Mouse (Mus musculus): ENCODE data around the gene Psmd6. TPM values are rescaled to one million over a fixed set of nuclear protein-coding genes. Genes with fewer than 3 reads are reported as not detected.

The Psmd6 gene
- total and polyA plus RNA-seq, 3 experiments, result 129 to 307 (median 244) TPM

- peaks cover 0 to 4% of the 10 kb centered on the region in 2 experiments for H3K36me3 ChIP-seq (replicated peaks in 1 of 2; ENCODE audit: control insufficient read depth in 1 of 2, insufficient read depth in 1 of 2, low read length in 1 of 2)
- H3K4me1 ChIP-seq (ENCODE audit: control insufficient read depth in 1 of 2, insufficient read depth in 2 of 2), result peaks cover 10 to 61% of the 10 kb centered on the region in 2 experiments; a peak in 3 of 4 replicates
- H3K79me2 ChIP-seq (replicated peaks; ENCODE audit: control insufficient read depth, extremely low read depth, insufficient read depth, poor library complexity, severe bottlenecking), result no peaks in the 10 kb centered on the region
- no peaks in the 10 kb centered on the region for H3K27me3 ChIP-seq (replicated peaks)
- no peak overlapping the region for H3K4me3 ChIP-seq (replicated peaks in 1 of 3; ENCODE audit: low read depth in 2 of 3, low read length in 2 of 3, poor library complexity in 1 of 3)
- H3K9me3 ChIP-seq (replicated peaks; ENCODE audit: low read length), result no peaks in the 10 kb centered on the region
- in situ Hi-C loops (cut with MboI; ENCODE audit: low pct_ligation_motif_present, low pct_unique_long_range_greater_than_20kb, low sequenced_read_pairs) (no loop called here), dilution Hi-C loops (cut with MboI; ENCODE audit: extremely low pct_ligation_motif_present, extremely low pct_unique_long_range_greater_than_20kb, low sequenced_read_pairs) (no loop called here)
- no peak overlapping the region for H3K9ac ChIP-seq (ENCODE audit: insufficient read depth, low read depth)
- TF ChIP-seq TCF12 (IDR thresholded peaks at IDR 0.05; ENCODE audit: low read depth, low read length), result no peak
- no peak for TF ChIP-seq CHD1 (IDR thresholded peaks at IDR 0.05; ENCODE audit: low read depth, low read length)
- no peak for TF ChIP-seq ZNF384 (IDR thresholded peaks at IDR 0.05; ENCODE audit: low read depth, low read length)
- H3K27ac ChIP-seq (ENCODE audit: insufficient read depth, low read depth), result no peak overlapping the region
- DNase-seq (ENCODE audit: extremely low read depth), result no peak
- no peak overlapping the region for H3K4me2 ChIP-seq (ENCODE audit: insufficient read depth, low read depth, poor library complexity, severe bottlenecking)
Measured at GRCm38 (mm10) chr14:14065142-14065498, 55.7 kb downstream of the Psmd6 start.

- H3K9ac ChIP-seq (ENCODE audit: insufficient read depth, low read depth), result no peak overlapping the region
- peaks cover 0 to 3% of the 10 kb centered on the region in 2 experiments for H3K36me3 ChIP-seq (replicated peaks in 1 of 2; ENCODE audit: control insufficient read depth in 1 of 2, insufficient read depth in 1 of 2, low read length in 1 of 2)
- H3K27ac ChIP-seq (ENCODE audit: insufficient read depth, low read depth), result no peak overlapping the region
- in situ Hi-C loops (cut with MboI; ENCODE audit: low pct_ligation_motif_present, low pct_unique_long_range_greater_than_20kb, low sequenced_read_pairs), result no loop called here
- H3K9me3 ChIP-seq (replicated peaks; ENCODE audit: low read length), result no peaks in the 10 kb centered on the region
- peaks cover 10 to 61% of the 10 kb centered on the region in 2 experiments; a peak in 3 of 4 replicates for H3K4me1 ChIP-seq (ENCODE audit: control insufficient read depth in 1 of 2, insufficient read depth in 2 of 2)
- TF ChIP-seq CHD1 (IDR thresholded peaks at IDR 0.05; ENCODE audit: low read depth, low read length) (no peak), USF2 (conservative IDR thresholded peaks at IDR 0.05; ENCODE audit: low read depth, low read length) (no peak), HCFC1 (IDR thresholded peaks at IDR 0.05; ENCODE audit: low read depth, low read length) (no peak), EP300 (IDR thresholded peaks at IDR 0.05; ENCODE audit: low read length) (no peak), MAZ (IDR thresholded peaks at IDR 0.05; ENCODE audit: low read depth, low read length) (no peak), TCF12 (IDR thresholded peaks at IDR 0.05; ENCODE audit: low read depth, low read length) (no peak), UBTF (IDR thresholded peaks at IDR 0.05; ENCODE audit: low read depth, low read length) (no peak), SIN3A (IDR thresholded peaks at IDR 0.05; ENCODE audit: low read length) (no peak), ELF1 (IDR thresholded peaks at IDR 0.05; ENCODE audit: low read depth, low read length) (no peak), TBP (conservative IDR thresholded peaks at IDR 0.05; ENCODE audit: low read depth, low read length) (no peak), IRF4 (IDR thresholded peaks at IDR 0.05; ENCODE audit: low read depth, low read length) (no peak), PAX5 (IDR thresholded peaks at IDR 0.05; ENCODE audit: low read length) (no peak), BHLHE40 (IDR thresholded peaks at IDR 0.05; ENCODE audit: low read depth, low read length) (no peak), RCOR1 (conservative IDR thresholded peaks at IDR 0.05; ENCODE audit: low read depth, low read length) (no peak), JUND (conservative IDR thresholded peaks at IDR 0.05; ENCODE audit: low read depth, low read length) (no peak), ZKSCAN1 (IDR thresholded peaks at IDR 0.05; ENCODE audit: borderline replicate concordance, low read depth, low read length) (no peak), SMC3 (IDR thresholded peaks at IDR 0.05; ENCODE audit: low read depth, low read length) (no peak), ETS1 (conservative IDR thresholded peaks at IDR 0.05; ENCODE audit: low read depth, low read length) (no peak), ZMIZ1 (IDR thresholded peaks at IDR 0.05; ENCODE audit: low read depth, low read length) (no peak)
- H3K79me2 ChIP-seq (replicated peaks; ENCODE audit: control insufficient read depth, extremely low read depth, insufficient read depth, poor library complexity, severe bottlenecking), result no peaks in the 10 kb centered on the region
- no peak for DNase-seq (ENCODE audit: extremely low read depth)
- no peak overlapping the region for H3K4me2 ChIP-seq (ENCODE audit: insufficient read depth, low read depth, poor library complexity, severe bottlenecking)
- no peak overlapping the region for H3K4me3 ChIP-seq (replicated peaks in 1 of 3; ENCODE audit: low read depth in 2 of 3, low read length in 2 of 3, poor library complexity in 1 of 3)
- H3K27me3 ChIP-seq (replicated peaks), result no peaks in the 10 kb centered on the region
- dilution Hi-C loops (cut with MboI; ENCODE audit: extremely low pct_ligation_motif_present, extremely low pct_unique_long_range_greater_than_20kb, low sequenced_read_pairs), result no loop called here
Measured at GRCm38 (mm10) chr14:14064486-14065141, 56.2 kb downstream of the Psmd6 start.
